Mouse (Mus musculus) brain, embryonic 14.5 days (tissue): ENCODE results near the gene D2hgdh.

Experiments used
- CTCF ChIP-seq: fragments of 200-500 bp; IDR thresholded peaks from 2 replicates; pipeline ENCODE4 v1.5.1; 2012; ENCODE audit warnings: inconsistent platforms, mild to moderate bottlenecking, moderate library complexity, borderline replicate concordance; ENCODE audit not compliant: insufficient read depth, insufficient read length; ENCODE audit errors: extremely low read depth
- POLR2A ChIP-seq: fragments of 200-500 bp; IDR thresholded peaks from 2 replicates; pipeline ENCODE4 v1.6.1; 2012; ENCODE audit warnings: mild to moderate bottlenecking, inconsistent platforms, borderline replicate concordance; ENCODE audit not compliant: poor library complexity, insufficient read depth, insufficient read length, severe bottlenecking; ENCODE audit errors: extremely low read depth

GRCm38 (mm10) chr1:93826540-93826835, 1.8 kb downstream of the D2hgdh start:
- no peak for TF ChIP-seq POLR2A
- TF ChIP-seq CTCF = no peak
